Mouse (Mus musculus) urinary bladder, postnatal 25 days (tissue): Measurements from ENCODE around the gene Pde4b.
"Not testable (repeated sequence)": the region's sequence is repeated elsewhere in the genome, so short reads cannot be mapped to it uniquely, and the experiment has no call there.

Experiments
- DNase-seq: peaks from one replicate; pipeline ENCODE4 v3.0.0; 2022; ENCODE audit warnings: low spot score

Gene Pde4b

DNA sequence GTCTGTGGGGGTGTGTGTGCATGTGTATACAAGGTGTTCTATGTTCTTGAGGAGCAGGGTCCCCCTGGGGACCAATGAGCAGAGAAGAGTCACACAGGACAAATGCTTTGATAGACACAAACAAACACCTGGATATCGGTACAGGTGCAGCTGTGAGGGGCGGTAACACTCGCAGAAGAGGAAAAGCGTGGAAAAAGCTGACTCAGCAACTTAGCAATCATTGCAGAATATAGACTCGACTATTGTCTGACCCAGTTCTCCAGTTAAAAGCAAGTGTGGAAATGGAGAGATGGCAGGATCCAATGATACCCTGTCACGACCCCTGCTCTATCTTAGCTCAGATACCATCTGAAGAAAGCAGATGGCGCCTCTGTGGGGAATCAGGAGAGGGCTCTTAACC is 391.5 kb downstream of the Pde4b start:
- no peak for DNase-seq

- DNase-seq: no peak
Observed at GRCm38 (mm10) chr4:102480830-102481484, 393.6 kb downstream of the Pde4b start.

DNA sequence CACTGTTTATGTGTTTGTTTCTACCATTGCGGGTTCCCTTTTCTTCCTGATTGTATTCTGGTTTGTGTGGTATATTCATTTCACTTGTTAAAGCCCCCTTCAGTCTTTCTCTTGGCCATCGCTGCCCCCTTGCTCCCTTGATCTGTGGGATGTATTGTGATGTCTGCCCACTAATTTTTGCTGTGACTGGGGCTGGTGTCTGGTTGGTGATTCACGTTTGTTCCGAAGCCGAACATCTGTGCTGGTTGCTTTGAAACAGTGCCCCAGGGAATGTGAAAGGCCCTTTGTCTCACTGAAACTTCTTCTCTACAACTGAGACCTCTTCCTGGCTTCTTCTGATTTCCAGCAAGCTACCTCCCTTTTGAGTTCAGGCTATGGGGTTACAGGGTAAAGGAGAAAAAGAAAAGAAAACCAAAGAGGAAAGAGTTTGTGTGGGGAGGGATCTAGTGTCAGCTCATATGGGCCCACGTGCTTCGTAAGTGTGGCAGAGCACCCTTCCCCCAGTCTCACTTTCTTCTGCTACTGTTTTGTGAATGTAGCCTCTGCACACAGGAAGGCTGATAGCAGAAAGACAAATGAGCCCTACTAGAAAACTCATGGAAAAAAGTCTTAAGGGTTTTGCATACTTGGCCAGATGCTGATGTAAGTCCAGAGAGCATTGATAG is 396.1 kb downstream of the Pde4b start:
- no peak for DNase-seq

DNA sequence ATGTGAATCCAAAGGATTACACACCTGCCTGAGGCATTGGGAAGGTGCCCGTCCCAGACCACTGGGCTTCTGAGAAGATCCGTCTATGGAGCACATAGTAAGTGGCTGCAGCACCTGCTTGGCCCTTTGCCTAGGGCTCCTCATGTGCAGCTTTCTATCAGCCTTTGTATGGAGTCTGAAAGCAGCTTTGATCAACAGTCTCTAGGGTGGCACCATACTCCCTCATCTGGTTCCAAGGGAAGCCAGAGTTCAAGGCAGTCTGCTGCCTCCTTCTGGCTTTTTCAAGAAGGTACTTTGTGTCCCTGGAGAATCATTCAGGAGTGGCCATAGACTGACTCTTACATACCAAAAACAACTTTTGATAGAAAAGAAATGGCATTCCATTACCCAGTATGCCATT is 397.4 kb downstream of the Pde4b start:
- no peak for DNase-seq

DNA sequence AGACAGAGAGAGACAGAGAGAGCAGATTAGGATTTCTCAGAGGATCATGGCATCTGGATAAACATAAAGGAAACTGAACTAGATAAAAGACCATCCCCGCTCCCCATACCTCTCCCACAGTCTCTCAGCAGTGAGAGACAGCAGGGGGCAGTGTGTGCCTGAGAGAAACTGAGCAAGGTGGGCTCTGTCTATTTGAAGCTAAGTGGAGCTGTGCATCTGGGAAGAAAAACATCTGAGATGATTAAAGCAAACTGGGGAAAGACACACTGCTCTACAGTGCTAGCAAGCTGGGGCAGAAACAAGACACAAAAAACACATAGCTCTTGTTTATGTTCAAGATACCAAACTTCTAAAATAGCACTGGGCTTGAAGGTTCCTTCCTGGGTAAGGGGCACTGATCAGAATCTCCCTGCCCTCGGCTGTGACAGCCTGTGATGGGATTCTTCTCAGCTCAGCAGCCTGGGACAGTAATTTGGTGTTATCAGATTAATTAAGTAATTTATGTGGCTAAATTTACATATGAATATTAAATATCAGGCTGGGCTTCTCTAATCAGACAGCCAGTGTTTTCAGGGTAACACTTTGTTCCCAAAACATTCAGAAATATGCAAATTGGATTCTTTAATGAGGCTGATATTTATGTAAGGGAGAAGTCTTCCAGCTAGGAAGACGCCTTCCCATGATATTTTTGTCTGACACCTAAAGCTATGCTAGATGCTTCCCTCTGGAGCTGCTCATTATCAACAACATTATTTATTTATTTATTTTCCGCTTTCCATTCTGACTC is 399.0 kb downstream of the Pde4b start:
- DNase-seq: no peak

- DNase-seq: no peak
Observed at GRCm38 (mm10) chr4:102486921-102487240, 399.5 kb downstream of the Pde4b start.

- DNase-seq: no peak
Observed at GRCm38 (mm10) chr4:102488000-102488399, 400.7 kb downstream of the Pde4b start.

DNA sequence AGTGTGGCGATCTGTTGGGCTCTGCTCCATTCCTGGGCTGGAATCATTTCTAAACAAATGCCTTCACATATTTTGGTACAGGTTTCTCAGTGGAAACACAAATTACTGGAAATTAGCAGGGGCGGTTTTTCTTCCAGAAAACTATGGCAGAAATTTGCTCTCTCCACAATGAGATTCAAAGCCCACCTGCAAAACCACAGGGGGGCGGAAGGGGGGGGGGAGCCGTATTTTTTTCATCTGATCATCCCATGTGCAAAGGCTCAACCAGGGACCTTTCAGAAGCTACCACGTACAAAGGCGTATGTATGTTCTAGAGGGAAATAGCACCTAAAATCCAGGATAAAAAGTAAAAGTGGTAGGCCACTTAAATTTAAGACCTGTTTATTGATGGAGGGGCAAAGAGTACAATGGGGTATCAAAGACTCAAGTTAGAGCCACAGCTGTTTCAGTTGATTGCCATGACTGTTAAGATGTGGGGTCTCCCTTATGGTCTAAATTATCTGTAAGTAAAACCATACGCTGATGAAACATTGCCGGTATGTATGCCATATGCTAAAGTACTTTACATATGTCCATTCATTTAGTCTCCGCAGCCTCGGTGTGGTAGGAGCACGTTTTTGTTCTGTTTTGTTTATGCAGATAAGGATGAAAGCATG is 404.3 kb downstream of the Pde4b start:
- DNase-seq: no peak

GRCm38 (mm10) chr4:102492911-102493310 is 405.6 kb downstream of the Pde4b start:
- no peak for DNase-seq

GRCm38 (mm10) chr4:102493342-102494128 is 406.2 kb downstream of the Pde4b start:
- no peak for DNase-seq

DNA sequence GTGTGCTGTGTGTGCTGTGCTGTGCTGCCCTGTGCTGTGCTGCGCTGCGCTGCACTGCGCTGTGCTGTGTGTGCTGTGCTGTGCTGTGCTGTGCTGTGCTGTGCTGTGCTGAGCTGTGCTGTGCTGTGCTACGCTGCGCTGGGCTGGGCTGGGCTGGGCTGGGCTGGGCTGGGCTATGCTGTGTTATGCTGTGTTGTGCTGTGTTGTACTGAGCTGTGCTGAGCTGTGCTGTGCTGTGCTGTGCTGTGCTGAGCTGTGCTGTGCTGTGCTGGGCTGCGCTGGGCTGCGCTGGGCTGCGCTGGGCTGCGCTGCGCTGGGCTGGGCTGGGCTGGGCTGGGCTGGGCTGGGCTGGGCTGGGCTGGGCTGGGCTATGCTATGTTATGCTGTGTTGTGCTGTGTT is 406.9 kb downstream of the Pde4b start:
- not testable (repeated sequence) for DNase-seq

DNA sequence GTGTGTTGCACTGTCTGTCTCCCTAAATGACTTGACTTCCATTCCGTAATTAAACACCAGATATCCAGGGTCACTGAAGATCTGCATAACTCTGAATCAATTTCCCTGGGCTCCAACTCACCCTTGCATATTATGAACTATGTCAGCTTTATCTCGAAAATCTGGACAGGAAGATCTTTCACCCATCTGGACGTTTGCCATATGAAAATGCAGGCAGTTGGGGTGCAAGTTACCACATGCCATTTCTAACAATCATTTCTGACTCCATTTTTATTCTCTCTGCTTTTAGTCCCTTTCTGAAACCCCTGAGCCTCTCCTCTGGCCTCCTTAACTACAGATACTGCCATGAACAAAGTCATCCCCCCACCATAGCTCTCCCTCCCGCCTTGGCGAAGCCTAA is 407.7 kb downstream of the Pde4b start:
- DNase-seq: no peak

- no peak for DNase-seq
Observed at GRCm38 (mm10) chr4:102495474-102495873, 408.1 kb downstream of the Pde4b start.

GRCm38 (mm10) chr4:102496269-102497177 is 409.2 kb downstream of the Pde4b start:
- no peak for DNase-seq

- no peak for DNase-seq
Observed at GRCm38 (mm10) chr4:102497221-102497620, 409.9 kb downstream of the Pde4b start.

GRCm38 (mm10) chr4:102498169-102498919 is 411.0 kb downstream of the Pde4b start:
- no peak for DNase-seq

DNA sequence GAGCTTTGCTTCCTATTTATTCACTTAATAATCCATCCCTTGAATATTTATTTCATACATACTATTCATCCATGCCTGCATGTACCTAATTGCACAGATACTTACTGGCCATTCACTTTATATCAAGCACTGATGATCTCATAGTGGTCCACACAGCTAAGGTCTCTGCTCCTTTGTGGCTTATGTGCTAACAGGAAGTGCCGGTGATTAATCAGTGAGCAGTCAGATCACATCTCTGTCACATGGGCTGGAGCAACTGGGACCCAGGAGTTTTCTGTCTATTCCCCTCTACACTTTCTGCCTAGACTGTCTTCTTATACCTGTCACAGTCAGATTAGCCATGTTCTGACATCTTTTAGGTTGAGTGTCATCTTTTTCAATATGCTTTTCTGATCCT is 411.6 kb downstream of the Pde4b start:
- DNase-seq: no peak

GRCm38 (mm10) chr4:102505714-102506113 is 418.4 kb downstream of the Pde4b start:
- no peak for DNase-seq

GRCm38 (mm10) chr4:102506376-102507280 is 419.3 kb downstream of the Pde4b start:
- no peak for DNase-seq
